Mouse (Mus musculus) midbrain, postnatal 0 days (tissue): Measurements from ENCODE around the gene Slc13a4. TPM values are rescaled to one million over a fixed set of nuclear protein-coding genes. Genes with fewer than 3 reads are reported as not detected.

Experiments
- ATAC-seq: fragments of 200-750 bp; cut with Nextera tagmentation; 2 replicates; pipeline ENCODE4 v1.8.0; 2017; ENCODE audit warnings: moderate number of reproducible peaks, mild to moderate bottlenecking, moderate TSS enrichment, moderate library complexity; ENCODE audit not compliant: low FRiP score
- DNase-seq: peaks from one replicate; pipeline ENCODE4 v3.0.0-alpha.2; 2015; ENCODE audit warnings: low spot score
- H3K27ac ChIP-seq: fragments of 300-500 bp; sonication (generic); 2 replicates; pipeline ENCODE4 v1.5.1; 2014; ENCODE audit warnings: low read depth, mild to moderate bottlenecking, low read length, mixed read lengths
- H3K27me3 ChIP-seq: fragments of 300-500 bp; sonication (generic); 2 replicates; pipeline ENCODE4 v1.6.1; 2014; ENCODE audit warnings: low read length, control low read depth, mixed read lengths; ENCODE audit not compliant: insufficient read depth
- H3K36me3 ChIP-seq: fragments of 300-500 bp; sonication (generic); 2 replicates; pipeline ENCODE4 v1.6.1; 2014; ENCODE audit warnings: low read length, control low read depth, mixed read lengths; ENCODE audit not compliant: insufficient read depth
- H3K4me1 ChIP-seq: fragments of 300-500 bp; sonication (generic); 2 replicates; pipeline ENCODE4 v1.6.1; 2014; ENCODE audit warnings: mild to moderate bottlenecking, control low read depth, antibody characterized with exemption, low read length, mixed read lengths; ENCODE audit not compliant: insufficient read depth
- H3K4me2 ChIP-seq: fragments of 300-500 bp; sonication (generic); 2 replicates; pipeline ENCODE4 v1.6.1; 2014; ENCODE audit warnings: low read depth, mild to moderate bottlenecking, low read length, mixed read lengths; ENCODE audit not compliant: poor library complexity, severe bottlenecking
- H3K4me3 ChIP-seq: fragments of 300-500 bp; sonication (generic); 2 replicates; pipeline ENCODE4 v1.5.1; 2014; ENCODE audit warnings: low read depth, mild to moderate bottlenecking, low read length, moderate library complexity
- H3K9ac ChIP-seq: fragments of 300-500 bp; sonication (generic); replicated peaks from 2 replicates; pipeline ENCODE4 v1.6.1; 2014; ENCODE audit warnings: mild to moderate bottlenecking, low read length, moderate library complexity, mixed read lengths; ENCODE audit not compliant: poor library complexity, severe bottlenecking
- H3K9me3 ChIP-seq: fragments of 300-500 bp; sonication (generic); 2 replicates; pipeline ENCODE4 v1.6.1; 2016; ENCODE audit warnings: low read length, control low read depth
- CTCF ChIP-seq: IDR thresholded peaks from 2 replicates; pipeline ENCODE4 v1.5.1; 2016; ENCODE audit warnings: antibody characterized with exemption, mild to moderate bottlenecking
- WGBS: fragments of 180-500 bp; shearing (Covaris S2); extraction: QIAGEN DNeasy Blood & Tissue Kit; methylation state at CpG from one replicate; pipeline ENCODE4 v1.1.7; 2014; 5-methylcytosine and 5-hydroxymethylcytosine counted together
- polyA plus RNA-seq: library from polyadenylated mRNA; unstranded; fragments of >200 nt; fragmentation: Nextera tagmentation; extraction: Ambion mirVana; gene quantifications from 2 replicates; pipeline ENCODE4 v1.2.1, GENCODE M21; 2015
- total RNA-seq: library from RNA; depleted of rRNA; stranded (reverse); fragments of >200 nt; gene quantifications from 2 replicates; pipeline ENCODE4 v1.2.3, GENCODE M21; 2014

Slc13a4 gene
- total and polyA plus RNA-seq, 2 experiments from 2014 or later: 13.6 to 17.2 TPM

DNA sequence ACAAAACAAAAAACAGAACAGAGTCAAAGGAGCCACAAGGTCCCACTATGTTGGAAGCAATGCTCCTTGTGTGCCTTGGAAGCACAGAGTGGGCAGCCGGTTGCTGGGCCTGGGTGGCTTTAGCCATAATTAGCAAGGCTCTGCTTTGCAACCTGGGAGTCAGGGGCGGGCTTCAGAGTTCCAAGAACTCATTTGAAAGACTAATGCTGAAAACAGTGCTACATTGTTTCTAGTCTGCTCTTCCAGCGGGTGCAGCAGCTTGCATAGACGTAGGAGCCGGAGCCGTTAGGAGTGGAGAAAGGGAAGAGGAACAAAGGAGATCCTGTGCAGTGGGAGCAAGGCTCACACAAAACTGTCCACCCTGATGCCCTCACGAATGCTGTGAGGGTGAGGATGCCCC lies 19.0 kb downstream of the Slc13a4 start:
- no peak for TF ChIP-seq CTCF
- Histone ChIP-seq H3K4me2 (no peak overlapping the region), H3K27ac (no peak overlapping the region; the same call in 1 of the 2 replicates), H3K36me3 (no peaks in the 10 kb centered on the region), H3K9me3 (no peaks in the 10 kb centered on the region), H3K27me3 (no peaks in the 10 kb centered on the region), H3K4me1 (no peaks in the 10 kb centered on the region), H3K9ac (no peak overlapping the region), H3K4me3 (no peak overlapping the region)
- ATAC-seq (peak; percentile 41; the same call in 1 of the 2 replicates), DNase-seq (peak; percentile 27)
- WGBS: 29% methylated on average over 7 of the region's 7 CpGs

DNA sequence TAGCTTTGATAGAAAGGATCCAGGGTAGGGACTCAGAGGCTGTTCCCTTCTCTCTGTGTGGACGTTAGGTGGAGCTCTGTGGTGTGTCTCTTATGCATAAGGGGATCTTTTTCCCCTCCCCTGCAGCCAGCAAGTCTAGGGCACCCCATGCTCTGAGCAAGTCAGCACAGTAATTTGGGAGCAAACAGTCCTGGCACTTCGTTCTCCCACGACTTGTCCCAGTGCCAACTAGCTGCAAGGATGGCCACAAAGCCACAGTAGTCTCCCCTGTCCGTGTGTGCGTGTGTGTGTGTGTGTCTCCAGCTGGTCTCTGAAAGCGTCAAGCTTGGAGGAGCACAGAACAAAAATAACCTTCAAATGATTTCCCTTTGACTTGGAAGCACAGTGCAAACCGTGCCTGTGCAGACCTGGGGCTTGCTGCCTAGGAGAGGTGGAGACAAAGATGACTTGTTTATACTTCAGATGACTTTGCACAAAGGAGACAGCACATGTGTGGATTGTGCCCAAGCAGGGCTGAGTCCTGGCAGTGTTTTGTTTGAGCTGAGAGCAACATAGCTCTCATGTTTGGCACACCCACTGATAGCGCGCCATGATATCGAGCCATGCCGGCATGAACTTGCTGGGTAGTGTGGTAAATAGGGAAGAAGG lies 19.7 kb downstream of the Slc13a4 start:
- DNase-seq (peak; percentile 74), ATAC-seq (peak; percentile 78; the same call in 1 of the 2 replicates)
- WGBS: 58% methylated on average over 11 of the region's 11 CpGs
- no peaks in the 10 kb centered on the region for H3K9me3 ChIP-seq
- no peak overlapping the region; the same call in 1 of the 2 replicates for H3K9ac ChIP-seq
- no peaks in the 10 kb centered on the region for H3K27me3 ChIP-seq
- no peak overlapping the region for H3K4me2 ChIP-seq
- H3K27ac ChIP-seq: no peak overlapping the region; the same call in 1 of the 2 replicates
- H3K36me3 ChIP-seq: no peaks in the 10 kb centered on the region
- H3K4me3 ChIP-seq: no peak overlapping the region
- TF ChIP-seq CTCF: peak; percentile 11; the same call in 1 of the 2 replicates
- H3K4me1 ChIP-seq: no peaks in the 10 kb centered on the region

DNA sequence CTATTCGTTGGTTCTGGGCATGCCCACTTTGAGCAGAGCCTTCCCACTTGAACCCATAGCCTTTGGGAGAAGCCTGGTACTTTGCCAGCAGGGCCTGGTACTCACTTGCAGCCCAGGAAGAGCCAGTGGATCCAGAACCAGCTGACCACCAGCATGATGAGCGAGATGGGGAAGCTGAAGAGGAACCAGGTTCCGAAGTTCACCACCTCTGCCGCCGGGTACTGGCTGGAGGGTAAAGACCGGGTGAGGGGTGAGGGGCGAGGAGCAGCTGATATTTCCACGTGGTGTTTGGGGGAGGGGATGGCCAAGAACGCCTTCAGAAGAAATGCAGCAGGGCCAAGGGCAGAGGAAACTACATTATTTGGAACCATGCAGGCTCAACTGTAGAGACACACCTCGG lies 28.6 kb downstream of the Slc13a4 start:
- Histone ChIP-seq H3K27me3 (no peaks in the 10 kb centered on the region), H3K4me3 (no peak overlapping the region), H3K27ac (no peak overlapping the region), H3K4me1 (no peaks in the 10 kb centered on the region), H3K36me3 (no peaks in the 10 kb centered on the region), H3K9me3 (no peaks in the 10 kb centered on the region), H3K4me2 (no peak overlapping the region), H3K9ac (no peak overlapping the region)
- WGBS: 87% methylated on average over 10 of the region's 10 CpGs
- TF ChIP-seq CTCF: no peak
- ATAC-seq: no peak
- DNase-seq: no peak

GRCm38 (mm10) chr6:35277903-35278587 lies 29.9 kb downstream of the Slc13a4 start:
- ATAC-seq (no peak), DNase-seq (no peak)
- H3K27ac ChIP-seq: no peak overlapping the region
- H3K36me3 ChIP-seq: no peaks in the 10 kb centered on the region
- no peak overlapping the region for H3K4me3 ChIP-seq
- no peak for TF ChIP-seq CTCF
- no peak overlapping the region for H3K4me2 ChIP-seq
- H3K27me3 ChIP-seq: no peaks in the 10 kb centered on the region
- H3K9ac ChIP-seq: no peak overlapping the region
- 61% methylated on average over 10 of the region's 10 CpGs for WGBS
- no peaks in the 10 kb centered on the region for H3K9me3 ChIP-seq
- no peaks in the 10 kb centered on the region for H3K4me1 ChIP-seq

- ATAC-seq (no peak), DNase-seq (no peak)
- Histone ChIP-seq H3K36me3 (no peaks in the 10 kb centered on the region), H3K4me1 (no peaks in the 10 kb centered on the region), H3K9ac (no peak overlapping the region), H3K27ac (no peak overlapping the region), H3K9me3 (no peaks in the 10 kb centered on the region), H3K27me3 (no peaks in the 10 kb centered on the region), H3K4me2 (no peak overlapping the region), H3K4me3 (no peak overlapping the region)
- 85% methylated on average over 11 of the region's 11 CpGs for WGBS
- TF ChIP-seq CTCF: no peak
These were observed 34.4 kb downstream of the Slc13a4 start for GRCm38 (mm10) chr6:35273391-35274082.
